Mouse (Mus musculus): Measurements from ENCODE around the gene Cacnb2. TPM values are rescaled to one million over a fixed set of nuclear protein-coding genes. Genes with fewer than 3 reads are reported as not detected.

The Cacnb2 gene
- polyA plus RNA-seq, 1 experiment from 2014 or later: 5.9 TPM

DNA sequence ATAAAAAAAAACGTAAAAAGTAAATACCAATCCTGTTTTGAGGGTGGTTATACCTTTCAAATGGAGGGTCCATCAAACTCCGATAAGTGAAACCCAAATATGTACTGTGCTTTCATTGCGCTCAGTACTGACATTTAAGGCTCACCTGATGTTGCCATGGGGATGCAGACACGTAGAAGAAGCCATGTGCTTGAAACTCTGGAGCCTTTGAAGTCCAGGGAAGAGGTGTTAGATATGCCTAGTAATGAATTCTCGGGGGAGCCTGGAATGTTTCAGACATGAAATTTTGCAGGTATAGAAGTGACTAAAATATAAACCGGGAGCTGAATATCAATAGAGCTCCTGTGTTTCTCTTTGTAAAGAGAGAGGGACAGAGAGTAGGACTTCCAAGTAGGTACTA lies 37.0 kb downstream of the Cacnb2 start:
- H3K27ac ChIP-seq: no peak overlapping the region
- H3K4me3 ChIP-seq (replicated peaks; ENCODE audit: low read length): no peak overlapping the region
- no peak overlapping the region for H3K9ac ChIP-seq
- H3K4me1 ChIP-seq (replicated peaks; ENCODE audit: control insufficient read depth, insufficient read depth, low read length): no peaks in the 10 kb centered on the region
- no peaks in the 10 kb centered on the region for H3K9me3 ChIP-seq (ENCODE audit: control insufficient read depth, low read length)
- no peaks in the 10 kb centered on the region for H3K36me3 ChIP-seq (replicated peaks; ENCODE audit: control insufficient read depth, insufficient read depth)
- H3K27me3 ChIP-seq (ENCODE audit: control insufficient read depth, insufficient read depth, low read length): no peaks in the 10 kb centered on the region
- H3K4me2 ChIP-seq (replicated peaks): no peak overlapping the region
- WGBS: 86% methylated on average over 6 of the region's 6 CpGs
- no peak for DNase-seq (ENCODE audit: low spot score)
- no peak for ATAC-seq (ENCODE audit: low FRiP score)

DNA sequence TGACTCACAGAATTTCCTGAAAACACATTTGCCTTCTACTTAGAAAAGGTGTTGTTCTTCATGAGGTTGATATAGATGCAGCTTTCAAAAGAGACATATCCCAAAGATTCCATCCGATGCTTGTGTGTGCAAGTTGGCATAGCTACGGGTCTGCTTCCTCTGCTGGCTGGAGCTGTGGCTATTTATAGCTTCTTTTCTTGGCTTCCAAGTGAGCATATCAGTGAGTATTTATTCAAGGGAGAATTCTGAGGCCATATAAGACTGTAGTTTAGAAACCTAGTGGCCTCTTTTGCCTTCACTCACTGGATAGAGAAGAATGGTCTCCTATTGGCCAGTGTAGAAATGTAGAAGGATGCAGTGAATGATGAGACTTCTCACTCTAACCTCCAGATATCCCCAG lies 38.2 kb downstream of the Cacnb2 start:
- Histone ChIP-seq H3K4me2 (replicated peaks) (no peak overlapping the region), H3K27me3 (ENCODE audit: control insufficient read depth, insufficient read depth, low read length) (no peaks in the 10 kb centered on the region), H3K27ac (no peak overlapping the region), H3K9ac (no peak overlapping the region), H3K4me3 (replicated peaks; ENCODE audit: low read length) (no peak overlapping the region), H3K4me1 (replicated peaks; ENCODE audit: control insufficient read depth, insufficient read depth, low read length) (no peaks in the 10 kb centered on the region), H3K9me3 (ENCODE audit: control insufficient read depth, low read length) (no peaks in the 10 kb centered on the region), H3K36me3 (replicated peaks; ENCODE audit: control insufficient read depth, insufficient read depth) (no peaks in the 10 kb centered on the region)
- no peak for DNase-seq (ENCODE audit: low spot score)
- ATAC-seq (ENCODE audit: low FRiP score): no peak
- WGBS: 61% methylated on average over 2 of the region's 2 CpGs

DNA sequence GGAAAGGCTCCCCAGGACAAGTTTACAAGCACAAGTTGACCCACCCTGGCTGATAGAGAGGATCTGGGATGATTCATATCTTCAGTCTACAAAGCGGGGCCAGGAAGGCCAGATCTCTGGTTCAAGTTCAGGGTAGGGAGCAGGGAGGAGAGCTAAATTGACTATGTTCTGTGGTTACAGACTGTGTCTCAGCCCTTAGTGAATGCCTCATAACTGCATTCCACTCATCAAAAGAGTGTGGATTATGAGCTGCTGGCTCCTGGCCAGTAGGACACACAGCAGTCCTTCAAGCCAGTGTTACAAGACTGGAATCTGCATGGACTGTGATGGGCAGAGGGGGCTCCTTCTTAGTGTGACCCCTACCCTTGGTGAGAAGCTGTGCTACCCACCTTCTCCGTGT lies 48.4 kb downstream of the Cacnb2 start:
- Histone ChIP-seq H3K36me3 (replicated peaks; ENCODE audit: control insufficient read depth, insufficient read depth) (no peaks in the 10 kb centered on the region), H3K9ac (no peak overlapping the region), H3K4me3 (replicated peaks; ENCODE audit: low read length) (no peak overlapping the region), H3K9me3 (ENCODE audit: control insufficient read depth, low read length) (no peaks in the 10 kb centered on the region), H3K27ac (no peak overlapping the region), H3K27me3 (ENCODE audit: control insufficient read depth, insufficient read depth, low read length) (no peaks in the 10 kb centered on the region), H3K4me2 (replicated peaks) (no peak overlapping the region), H3K4me1 (replicated peaks; ENCODE audit: control insufficient read depth, insufficient read depth, low read length) (peaks cover 2% of the 10 kb centered on the region; the same call in 1 of the 2 replicates)
- DNase-seq (ENCODE audit: low spot score): no peak
- WGBS: 84% methylated on average over 2 of the region's 2 CpGs
- ATAC-seq (ENCODE audit: low FRiP score): no peak

DNA sequence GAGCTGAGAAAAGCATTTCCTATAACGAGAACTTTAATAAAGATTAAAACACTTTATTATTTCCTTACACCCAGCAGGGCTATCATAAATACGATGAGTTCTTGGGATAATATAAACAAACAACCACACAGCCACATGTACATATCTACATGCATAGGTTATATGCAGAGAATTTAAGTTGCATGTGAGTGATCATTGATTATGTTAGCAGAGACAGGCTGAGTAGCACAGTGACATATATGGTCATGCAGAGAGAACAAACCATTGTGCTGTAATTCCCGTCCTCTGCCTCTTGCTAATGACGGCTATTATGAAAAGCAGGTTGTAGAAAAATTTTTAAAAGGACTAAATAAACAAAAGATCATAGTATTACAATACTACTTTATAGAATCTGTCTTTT lies 53.8 kb downstream of the Cacnb2 start:
- 49% methylated on average over 4 of the region's 4 CpGs for WGBS
- Histone ChIP-seq H3K27ac (no peak overlapping the region), H3K4me3 (replicated peaks; ENCODE audit: low read length) (no peak overlapping the region), H3K27me3 (ENCODE audit: control insufficient read depth, insufficient read depth, low read length) (no peaks in the 10 kb centered on the region), H3K4me2 (replicated peaks) (no peak overlapping the region), H3K4me1 (replicated peaks; ENCODE audit: control insufficient read depth, insufficient read depth, low read length) (peaks cover 16% of the 10 kb centered on the region), H3K36me3 (replicated peaks; ENCODE audit: control insufficient read depth, insufficient read depth) (no peaks in the 10 kb centered on the region), H3K9me3 (ENCODE audit: control insufficient read depth, low read length) (no peaks in the 10 kb centered on the region), H3K9ac (no peak overlapping the region)
- ATAC-seq (ENCODE audit: low FRiP score) (no peak), DNase-seq (ENCODE audit: low spot score) (peak; percentile 45)

DNA sequence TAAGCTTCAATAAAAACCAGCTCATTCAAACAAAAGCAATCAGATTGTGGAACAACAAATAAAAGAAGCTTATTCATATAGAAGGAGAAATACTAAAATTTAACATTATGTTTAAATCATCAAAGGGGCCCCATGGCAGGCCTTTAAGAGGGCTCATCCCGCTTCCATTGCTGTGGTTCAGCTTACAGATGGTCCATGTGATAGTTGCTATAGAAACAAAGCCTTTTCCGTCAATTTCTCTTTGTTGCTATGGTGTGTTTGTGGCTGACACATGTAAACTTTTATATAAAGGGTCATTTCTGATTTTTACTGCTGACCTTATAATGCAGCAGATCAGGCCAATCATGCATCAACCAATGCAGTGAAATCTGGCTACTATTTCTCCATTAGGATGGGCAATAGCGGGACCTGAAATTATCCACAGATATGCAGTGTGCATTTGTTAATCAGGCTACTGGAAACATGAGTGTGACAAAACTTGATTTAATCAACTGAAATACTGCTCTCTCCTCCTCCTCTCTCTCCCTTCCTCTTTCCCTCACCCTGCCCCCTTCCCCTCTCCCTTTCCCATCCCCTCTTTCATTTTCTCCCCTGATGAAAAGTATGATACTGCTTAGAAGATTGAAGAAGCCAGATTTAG lies 54.4 kb downstream of the Cacnb2 start:
- Histone ChIP-seq H3K4me3 (replicated peaks; ENCODE audit: low read length) (no peak overlapping the region), H3K9ac (no peak overlapping the region), H3K36me3 (replicated peaks; ENCODE audit: control insufficient read depth, insufficient read depth) (no peaks in the 10 kb centered on the region), H3K27ac (peak overlapping the region; percentile 63), H3K9me3 (ENCODE audit: control insufficient read depth, low read length) (no peaks in the 10 kb centered on the region), H3K27me3 (ENCODE audit: control insufficient read depth, insufficient read depth, low read length) (no peaks in the 10 kb centered on the region), H3K4me1 (replicated peaks; ENCODE audit: control insufficient read depth, insufficient read depth, low read length) (peaks cover 16% of the 10 kb centered on the region), H3K4me2 (replicated peaks) (no peak overlapping the region)
- ATAC-seq (ENCODE audit: low FRiP score) (peak; percentile 68), DNase-seq (ENCODE audit: low spot score) (peak; percentile 54)
- 45% methylated on average over 3 of the region's 3 CpGs for WGBS

DNA sequence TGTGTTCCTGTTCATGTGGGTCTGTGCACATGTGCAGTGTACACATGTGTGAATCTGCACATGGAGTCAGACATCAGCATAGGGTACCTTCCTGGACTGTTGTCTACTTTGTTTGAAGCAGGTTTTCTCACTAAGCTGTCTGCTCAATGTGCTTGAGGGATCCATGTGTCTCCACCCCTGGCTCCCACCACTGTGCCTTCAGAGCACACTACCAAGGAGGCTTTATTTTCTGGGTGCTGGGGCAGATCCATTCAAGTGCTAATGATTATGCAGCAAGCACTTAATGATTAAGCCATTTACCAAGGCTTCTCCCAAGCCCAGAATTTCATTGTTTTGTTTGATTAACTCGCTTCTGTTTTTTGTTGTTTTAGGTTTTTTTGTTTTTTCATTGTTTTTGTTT lies 62.3 kb downstream of the Cacnb2 start:
- ATAC-seq (ENCODE audit: low FRiP score) (no peak), DNase-seq (ENCODE audit: low spot score) (no peak)
- no peaks in the 10 kb centered on the region for H3K27me3 ChIP-seq (ENCODE audit: control insufficient read depth, insufficient read depth, low read length)
- H3K27ac ChIP-seq: no peak overlapping the region
- H3K9ac ChIP-seq: no peak overlapping the region
- H3K4me1 ChIP-seq (replicated peaks; ENCODE audit: control insufficient read depth, insufficient read depth, low read length): no peaks in the 10 kb centered on the region
- H3K4me3 ChIP-seq (replicated peaks; ENCODE audit: low read length): no peak overlapping the region
- H3K9me3 ChIP-seq (ENCODE audit: control insufficient read depth, low read length): no peaks in the 10 kb centered on the region
- H3K36me3 ChIP-seq (replicated peaks; ENCODE audit: control insufficient read depth, insufficient read depth): no peaks in the 10 kb centered on the region
- no peak overlapping the region for H3K4me2 ChIP-seq (replicated peaks)
- 15% methylated on average over 1 of the region's 1 CpGs for WGBS

DNA sequence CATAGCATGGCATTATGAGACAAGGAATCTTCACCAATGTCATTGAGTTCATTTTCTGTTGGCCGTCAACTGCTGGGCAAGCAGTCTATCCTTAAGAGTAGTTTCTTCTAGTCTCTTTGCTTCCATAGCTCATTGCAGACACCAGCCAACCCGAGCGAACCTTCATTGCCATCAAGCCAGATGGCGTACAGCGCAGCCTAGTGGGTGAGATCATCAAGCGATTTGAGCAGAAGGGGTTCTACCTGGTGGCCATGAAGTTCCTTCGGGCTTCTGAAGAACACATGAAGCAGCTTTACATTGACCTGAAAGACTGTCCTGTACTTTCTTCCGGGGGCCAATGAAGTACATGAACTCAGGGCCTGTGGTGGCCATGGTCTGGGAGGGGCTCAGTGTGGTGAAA lies 69.2 kb downstream of the Cacnb2 start:
- H3K9me3 ChIP-seq (ENCODE audit: control insufficient read depth, low read length): no peaks in the 10 kb centered on the region
- no peak overlapping the region for H3K27ac ChIP-seq
- H3K27me3 ChIP-seq (ENCODE audit: control insufficient read depth, insufficient read depth, low read length): no peaks in the 10 kb centered on the region
- ATAC-seq (ENCODE audit: low FRiP score): no peak
- no peaks in the 10 kb centered on the region for H3K4me1 ChIP-seq (replicated peaks; ENCODE audit: control insufficient read depth, insufficient read depth, low read length)
- WGBS: 95% methylated on average over 8 of the region's 8 CpGs
- H3K4me2 ChIP-seq (replicated peaks): no peak overlapping the region
- H3K36me3 ChIP-seq (replicated peaks; ENCODE audit: control insufficient read depth, insufficient read depth): no peaks in the 10 kb centered on the region
- no peak overlapping the region for H3K9ac ChIP-seq
- no peak overlapping the region for H3K4me3 ChIP-seq (replicated peaks; ENCODE audit: low read length)
- no peak for DNase-seq (ENCODE audit: low spot score)

DNA sequence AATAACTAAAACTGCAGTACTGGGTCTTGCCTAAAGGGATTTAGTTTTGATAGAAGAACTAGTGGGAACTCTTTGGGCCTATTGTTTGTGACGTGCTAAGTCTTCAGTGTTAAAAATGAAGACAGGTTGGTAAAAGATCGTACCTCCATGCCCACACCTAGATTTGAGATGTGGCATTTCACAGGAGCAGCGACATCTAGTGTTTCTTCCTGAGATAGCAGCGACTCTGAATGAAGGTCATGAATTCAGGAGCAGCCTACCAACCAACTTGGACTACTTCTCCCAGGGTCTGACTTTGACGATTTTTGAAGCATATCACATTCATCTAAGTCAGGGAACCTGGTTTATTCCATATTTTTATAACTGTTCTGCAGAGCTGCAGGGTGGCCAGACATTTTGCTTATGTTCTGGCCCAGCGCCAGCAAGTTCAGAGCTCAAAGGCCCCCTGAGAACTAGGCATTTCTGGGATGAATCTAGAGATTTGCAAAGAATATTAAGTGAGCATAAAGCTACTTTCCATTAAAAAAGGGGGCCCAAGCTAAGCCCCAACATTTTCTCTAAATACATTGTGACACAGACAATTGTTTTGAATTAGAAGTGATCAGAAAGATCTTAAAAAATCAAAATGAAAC lies 74.1 kb downstream of the Cacnb2 start:
- peak; percentile 87 for DNase-seq (ENCODE audit: low spot score)
- no peaks in the 10 kb centered on the region for H3K9me3 ChIP-seq (ENCODE audit: control insufficient read depth, low read length)
- H3K4me1 ChIP-seq (replicated peaks; ENCODE audit: control insufficient read depth, insufficient read depth, low read length): no peaks in the 10 kb centered on the region
- 19% methylated on average over 6 of the region's 6 CpGs for WGBS
- H3K4me2 ChIP-seq (replicated peaks): no peak overlapping the region
- no peaks in the 10 kb centered on the region for H3K27me3 ChIP-seq (ENCODE audit: control insufficient read depth, insufficient read depth, low read length)
- no peak overlapping the region for H3K4me3 ChIP-seq (replicated peaks; ENCODE audit: low read length)
- H3K36me3 ChIP-seq (replicated peaks; ENCODE audit: control insufficient read depth, insufficient read depth): no peaks in the 10 kb centered on the region
- no peak overlapping the region for H3K27ac ChIP-seq
- no peak overlapping the region for H3K9ac ChIP-seq
- ATAC-seq (ENCODE audit: low FRiP score): peak; percentile 57; the same call in 1 of the 2 replicates

DNA sequence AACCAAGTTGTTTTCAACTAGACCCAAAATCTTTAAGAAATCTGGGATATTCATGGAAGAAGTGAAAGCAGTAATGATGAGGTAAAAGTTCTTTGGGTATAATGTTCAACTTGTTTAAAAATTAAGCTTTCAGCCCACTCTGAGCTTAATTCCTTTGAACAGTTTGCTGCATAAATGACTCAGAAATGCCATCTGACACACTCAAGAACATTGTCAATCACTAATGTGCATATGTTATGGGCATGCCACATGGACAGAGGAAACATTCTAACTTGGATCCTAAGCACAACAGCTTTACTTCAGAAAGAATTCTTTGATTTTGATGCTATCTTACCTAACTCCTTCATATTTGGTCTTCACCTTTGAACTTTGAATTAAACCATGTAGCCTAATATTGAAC lies 81.3 kb downstream of the Cacnb2 start:
- no peaks in the 10 kb centered on the region for H3K36me3 ChIP-seq (replicated peaks; ENCODE audit: control insufficient read depth, insufficient read depth)
- no peak overlapping the region for H3K9ac ChIP-seq
- no peak overlapping the region for H3K4me2 ChIP-seq (replicated peaks)
- H3K27me3 ChIP-seq (ENCODE audit: control insufficient read depth, insufficient read depth, low read length): no peaks in the 10 kb centered on the region
- no peak overlapping the region for H3K27ac ChIP-seq
- no peak for DNase-seq (ENCODE audit: low spot score)
- H3K4me3 ChIP-seq (replicated peaks; ENCODE audit: low read length): no peak overlapping the region
- H3K4me1 ChIP-seq (replicated peaks; ENCODE audit: control insufficient read depth, insufficient read depth, low read length): no peaks in the 10 kb centered on the region
- no peak for ATAC-seq (ENCODE audit: low FRiP score)
- no peaks in the 10 kb centered on the region for H3K9me3 ChIP-seq (ENCODE audit: control insufficient read depth, low read length)

All from hindbrain, embryonic 14.5 days (tissue).